Mouse (Mus musculus): ENCODE results near the gene Nkain1. TPM values are rescaled to one million over a fixed set of nuclear protein-coding genes. Genes with fewer than 3 reads are reported as not detected.

The Nkain1 gene
- polyA plus RNA-seq, 1 experiment, result 36.9 TPM

DNA sequence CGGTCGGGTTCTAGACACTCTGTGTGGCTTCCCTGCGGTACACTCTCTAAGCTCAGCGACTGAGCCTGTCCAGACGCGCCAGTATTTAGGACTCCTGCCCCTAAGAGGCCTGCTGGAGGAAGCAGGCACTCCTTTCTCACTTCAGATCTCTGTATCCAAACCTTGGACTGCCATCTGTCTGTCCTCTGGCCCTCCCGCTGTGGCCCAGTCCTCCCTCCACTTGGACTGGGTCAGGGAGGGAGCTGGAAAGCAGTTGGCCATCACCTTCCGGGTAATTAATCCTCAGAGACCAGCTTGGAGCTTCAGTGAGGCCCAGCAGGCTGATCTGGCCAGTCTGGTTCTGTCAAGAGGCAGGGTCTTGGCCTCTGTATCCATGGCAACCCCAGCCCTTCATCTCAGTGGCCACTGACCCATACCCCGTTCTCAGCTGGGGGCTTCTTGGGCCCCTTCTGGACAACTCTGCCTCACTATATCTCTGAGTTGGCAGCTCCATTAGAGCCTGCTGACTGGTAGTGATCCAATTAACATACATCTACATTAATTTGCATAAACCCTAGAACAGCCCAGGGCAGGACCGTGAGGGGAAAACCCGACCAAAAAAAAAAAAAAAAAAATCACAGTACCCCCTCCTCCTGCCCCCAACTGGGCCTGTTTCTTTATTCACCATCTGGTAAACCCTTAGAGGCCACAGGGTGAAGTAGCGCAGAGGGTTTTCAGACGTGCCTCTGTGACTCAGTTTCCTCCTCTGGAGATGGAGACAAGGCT, 27.0 kb downstream of the Nkain1 start:
- no peak overlapping the region for H3K4me3 ChIP-seq (ENCODE audit: insufficient read depth, poor library complexity, severe bottlenecking)
- no peaks in the 10 kb centered on the region for H3K79me3 ChIP-seq (ENCODE audit: low read depth)
- TF ChIP-seq CEBPB (IDR thresholded peaks at IDR 0.05; ENCODE audit: low read depth) (no peak), MYOG (IDR thresholded peaks at IDR 0.05; ENCODE audit: control insufficient read depth, extremely low read depth, insufficient read length) (no peak), MYOD1 (IDR thresholded peaks at IDR 0.05; ENCODE audit: control insufficient read depth, insufficient read length, low read depth) (no peak), CTCF (IDR thresholded peaks at IDR 0.05; ENCODE audit: control insufficient read depth, insufficient read depth, insufficient read length) (no peak), USF1 (IDR thresholded peaks at IDR 0.05; ENCODE audit: low read depth) (no peak)
- H3K79me2 ChIP-seq (ENCODE audit: control insufficient read depth, insufficient read depth), result no peaks in the 10 kb centered on the region
- H3K27me3 ChIP-seq (ENCODE audit: control insufficient read depth, insufficient read depth, insufficient read length), result no peaks in the 10 kb centered on the region
- H3K36me3 ChIP-seq (ENCODE audit: control insufficient read depth, insufficient read depth), result no peaks in the 10 kb centered on the region
- no peak overlapping the region for H3ac ChIP-seq (ENCODE audit: control insufficient read depth, insufficient read length, low read depth)

DNA sequence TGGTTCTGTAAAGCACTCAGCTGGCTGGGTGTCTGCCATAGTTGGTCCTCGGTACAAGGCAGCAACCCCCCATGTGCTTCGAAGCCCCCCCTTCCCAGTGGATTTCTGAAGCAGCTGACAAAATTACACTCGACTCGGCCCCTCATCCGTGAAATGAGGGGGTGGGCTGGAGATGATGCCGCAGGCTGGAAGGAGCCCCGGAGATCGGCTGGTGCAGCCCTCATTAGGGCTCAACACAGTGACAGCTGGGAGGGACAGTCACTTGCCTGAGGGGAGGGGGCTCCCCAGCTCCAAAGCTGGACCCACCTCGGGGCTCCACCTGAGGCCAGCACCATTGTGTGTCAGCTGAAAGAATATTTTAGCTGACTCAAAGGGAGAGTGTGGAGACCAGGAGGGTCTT, 29.6 kb downstream of the Nkain1 start:
- H3K79me2 ChIP-seq (ENCODE audit: control insufficient read depth, insufficient read depth), result no peaks in the 10 kb centered on the region
- H3K36me3 ChIP-seq (ENCODE audit: control insufficient read depth, insufficient read depth), result no peaks in the 10 kb centered on the region
- H3K4me3 ChIP-seq (ENCODE audit: insufficient read depth, poor library complexity, severe bottlenecking), result no peak overlapping the region
- no peak overlapping the region for H3ac ChIP-seq (ENCODE audit: control insufficient read depth, insufficient read length, low read depth)
- TF ChIP-seq FOSL1 (IDR thresholded peaks at IDR 0.05; ENCODE audit: insufficient read depth, low read length, poor library complexity, severe bottlenecking) (no peak), MYOD1 (IDR thresholded peaks at IDR 0.05; ENCODE audit: control insufficient read depth, insufficient read length, low read depth) (no peak), CEBPB (IDR thresholded peaks at IDR 0.05; ENCODE audit: low read depth) (no peak), USF1 (IDR thresholded peaks at IDR 0.05; ENCODE audit: low read depth) (no peak), MAX (IDR thresholded peaks at IDR 0.05) (no peak), MYOG (IDR thresholded peaks at IDR 0.05; ENCODE audit: control insufficient read depth, extremely low read depth, insufficient read length) (no peak), CTCF (IDR thresholded peaks at IDR 0.05; ENCODE audit: control insufficient read depth, insufficient read depth, insufficient read length) (no peak)
- H3K79me3 ChIP-seq (ENCODE audit: low read depth), result no peaks in the 10 kb centered on the region
- no peaks in the 10 kb centered on the region for H3K27me3 ChIP-seq (ENCODE audit: control insufficient read depth, insufficient read depth, insufficient read length)

DNA sequence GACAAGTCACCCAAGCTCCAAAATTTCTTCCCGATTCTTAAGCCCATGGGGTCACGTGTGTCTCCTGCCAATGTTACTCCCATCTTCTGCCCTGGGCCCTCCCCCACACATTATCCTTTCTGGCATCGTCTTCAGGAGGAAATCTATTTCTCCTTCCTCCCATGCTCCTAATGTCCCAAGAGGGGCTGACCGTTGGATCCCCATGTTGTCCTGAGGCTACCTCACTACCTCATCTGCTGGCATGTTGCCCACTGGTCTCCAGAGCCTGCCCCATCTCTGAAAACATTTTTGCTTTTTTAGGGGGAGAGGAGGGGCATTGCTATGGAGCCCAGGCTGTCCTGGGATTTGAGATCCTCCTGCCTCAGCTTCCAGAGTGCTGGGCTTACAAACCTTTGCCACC, 30.9 kb downstream of the Nkain1 start:
- H3K4me3 ChIP-seq (ENCODE audit: insufficient read depth, poor library complexity, severe bottlenecking), result no peak overlapping the region
- H3K36me3 ChIP-seq (ENCODE audit: control insufficient read depth, insufficient read depth), result no peaks in the 10 kb centered on the region
- H3K79me2 ChIP-seq (ENCODE audit: control insufficient read depth, insufficient read depth), result no peaks in the 10 kb centered on the region
- H3K79me3 ChIP-seq (ENCODE audit: low read depth), result no peaks in the 10 kb centered on the region
- TF ChIP-seq MAX (IDR thresholded peaks at IDR 0.05) (no peak), CTCF (IDR thresholded peaks at IDR 0.05; ENCODE audit: control insufficient read depth, insufficient read depth, insufficient read length) (no peak)
- H3ac ChIP-seq (ENCODE audit: control insufficient read depth, insufficient read length, low read depth), result no peak overlapping the region
- no peaks in the 10 kb centered on the region for H3K27me3 ChIP-seq (ENCODE audit: control insufficient read depth, insufficient read depth, insufficient read length)

DNA sequence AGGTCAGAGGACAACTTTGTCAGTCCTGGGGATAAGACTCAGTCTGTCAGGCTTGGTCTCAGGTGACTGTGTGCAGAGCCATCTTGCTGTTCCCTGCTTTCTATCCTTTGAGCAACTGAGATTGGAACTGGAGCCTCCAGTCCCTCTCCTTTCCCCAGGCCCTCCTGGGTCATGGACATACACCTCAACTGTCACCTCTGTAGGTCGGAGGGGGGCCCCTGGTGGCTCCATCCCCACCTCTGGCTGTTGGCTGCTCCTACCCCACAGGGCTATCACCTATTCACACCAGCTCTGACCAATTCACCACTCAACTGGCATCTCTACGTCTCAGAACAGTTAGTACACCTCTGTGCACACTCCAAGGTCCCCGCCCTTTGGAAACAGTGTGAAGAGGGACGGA, 33.1 kb downstream of the Nkain1 start:
- Histone ChIP-seq H3K79me2 (ENCODE audit: control insufficient read depth, insufficient read depth) (no peaks in the 10 kb centered on the region), H3K27me3 (ENCODE audit: control insufficient read depth, insufficient read depth, insufficient read length) (no peaks in the 10 kb centered on the region), H3K36me3 (ENCODE audit: control insufficient read depth, insufficient read depth) (no peaks in the 10 kb centered on the region), H3ac (ENCODE audit: control insufficient read depth, insufficient read length, low read depth) (no peak overlapping the region), H3K4me3 (ENCODE audit: insufficient read depth, poor library complexity, severe bottlenecking) (no peak overlapping the region), H3K79me3 (ENCODE audit: low read depth) (no peaks in the 10 kb centered on the region)
- TF ChIP-seq MYOG (IDR thresholded peaks at IDR 0.05; ENCODE audit: control insufficient read depth, extremely low read depth, insufficient read length), result no peak
- no peak for TF ChIP-seq USF1 (IDR thresholded peaks at IDR 0.05; ENCODE audit: low read depth)
- TF ChIP-seq MAX (IDR thresholded peaks at IDR 0.05), result no peak
- TF ChIP-seq MYOD1 (IDR thresholded peaks at IDR 0.05; ENCODE audit: control insufficient read depth, insufficient read length, low read depth), result no peak

DNA sequence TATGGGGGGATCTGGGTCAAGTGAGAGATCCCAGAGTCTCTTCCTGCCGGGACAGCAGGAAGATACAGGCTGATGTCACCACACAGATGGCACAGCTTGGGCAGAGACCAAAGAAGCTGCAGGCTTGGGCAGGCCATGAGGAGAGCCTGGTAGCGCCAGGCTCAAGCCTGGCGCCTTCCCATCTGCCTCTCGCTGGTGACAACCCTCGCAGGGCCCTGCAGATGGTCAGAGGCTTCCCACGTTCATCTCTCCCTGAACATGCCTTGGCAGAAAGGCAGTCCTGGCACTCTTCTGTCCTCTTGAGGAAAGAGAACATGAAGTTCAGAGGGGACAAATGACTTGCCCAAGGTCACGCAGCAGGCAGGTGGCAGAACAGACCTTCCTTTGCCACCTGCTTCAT, 34.3 kb downstream of the Nkain1 start:
- TF ChIP-seq CEBPB (IDR thresholded peaks at IDR 0.05; ENCODE audit: low read depth) (no peak), FOSL1 (IDR thresholded peaks at IDR 0.05; ENCODE audit: insufficient read depth, low read length, poor library complexity, severe bottlenecking) (no peak), MYOG (IDR thresholded peaks at IDR 0.05; ENCODE audit: control insufficient read depth, extremely low read depth, insufficient read length) (no peak), MAX (IDR thresholded peaks at IDR 0.05) (no peak), MYOD1 (IDR thresholded peaks at IDR 0.05; ENCODE audit: control insufficient read depth, insufficient read length, low read depth) (no peak), CTCF (IDR thresholded peaks at IDR 0.05; ENCODE audit: control insufficient read depth, insufficient read depth, insufficient read length) (no peak), USF1 (IDR thresholded peaks at IDR 0.05; ENCODE audit: low read depth) (no peak)
- Histone ChIP-seq H3ac (ENCODE audit: control insufficient read depth, insufficient read length, low read depth) (no peak overlapping the region), H3K79me2 (ENCODE audit: control insufficient read depth, insufficient read depth) (no peaks in the 10 kb centered on the region), H3K4me3 (ENCODE audit: insufficient read depth, poor library complexity, severe bottlenecking) (no peak overlapping the region), H3K27me3 (ENCODE audit: control insufficient read depth, insufficient read depth, insufficient read length) (no peaks in the 10 kb centered on the region), H3K79me3 (ENCODE audit: low read depth) (no peaks in the 10 kb centered on the region), H3K36me3 (ENCODE audit: control insufficient read depth, insufficient read depth) (no peaks in the 10 kb centered on the region)

DNA sequence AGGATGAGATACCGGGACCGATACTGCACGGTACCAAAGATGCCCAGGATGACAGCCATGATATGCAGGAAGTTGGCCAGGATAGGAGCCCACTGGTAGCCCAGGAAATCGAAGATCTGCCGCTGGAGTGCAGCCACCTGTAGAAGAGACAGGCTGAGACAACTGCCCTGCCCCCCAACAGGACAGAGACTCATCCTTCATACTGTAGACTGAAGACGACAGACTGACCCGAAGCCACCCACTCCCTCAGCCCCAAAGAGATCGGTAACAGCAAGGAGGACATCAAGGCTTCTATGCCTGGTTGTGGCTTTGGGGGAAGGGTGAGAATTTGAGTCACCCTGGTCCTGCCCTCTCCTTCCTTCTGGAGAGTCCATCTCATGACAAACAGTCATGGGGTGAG, 34.9 kb downstream of the Nkain1 start:
- Histone ChIP-seq H3ac (ENCODE audit: control insufficient read depth, insufficient read length, low read depth) (no peak overlapping the region), H3K27me3 (ENCODE audit: control insufficient read depth, insufficient read depth, insufficient read length) (no peaks in the 10 kb centered on the region), H3K36me3 (ENCODE audit: control insufficient read depth, insufficient read depth) (no peaks in the 10 kb centered on the region), H3K79me2 (ENCODE audit: control insufficient read depth, insufficient read depth) (no peaks in the 10 kb centered on the region), H3K4me3 (ENCODE audit: insufficient read depth, poor library complexity, severe bottlenecking) (no peak overlapping the region), H3K79me3 (ENCODE audit: low read depth) (no peaks in the 10 kb centered on the region)
- TF ChIP-seq MYOD1 (IDR thresholded peaks at IDR 0.05; ENCODE audit: control insufficient read depth, insufficient read length, low read depth) (no peak), CTCF (IDR thresholded peaks at IDR 0.05; ENCODE audit: control insufficient read depth, insufficient read depth, insufficient read length) (no peak), USF1 (IDR thresholded peaks at IDR 0.05; ENCODE audit: low read depth) (no peak), MAX (IDR thresholded peaks at IDR 0.05) (no peak), FOSL1 (IDR thresholded peaks at IDR 0.05; ENCODE audit: insufficient read depth, low read length, poor library complexity, severe bottlenecking) (no peak), CEBPB (IDR thresholded peaks at IDR 0.05; ENCODE audit: low read depth) (no peak), MYOG (IDR thresholded peaks at IDR 0.05; ENCODE audit: control insufficient read depth, extremely low read depth, insufficient read length) (no peak)
